Mouse (Mus musculus): ENCODE measurements around the gene Sppl3.
"Not testable (repeated sequence)": the region's sequence is repeated elsewhere in the genome, so short reads cannot be mapped to it uniquely, and the experiment has no call there.

Sppl3 gene

GRCm38 (mm10) chr5:115074749-115075148 is 63.8 kb downstream of the Sppl3 start:
- no peak for DNase-seq (ENCODE audit: low spot score in 2 of 2)

GRCm38 (mm10) chr5:115076144-115076901 is 65.4 kb downstream of the Sppl3 start:
- DNase-seq (ENCODE audit: low spot score in 2 of 2) = peak in 1 of 2 experiments; percentile 69

GRCm38 (mm10) chr5:115081636-115082035 is 70.7 kb downstream of the Sppl3 start:
- DNase-seq (ENCODE audit: low spot score in 2 of 2) = no peak

- no peak for DNase-seq (ENCODE audit: low spot score in 2 of 2)
These were observed 72.6 kb downstream of the Sppl3 start for GRCm38 (mm10) chr5:115083492-115083891.

- DNase-seq (ENCODE audit: low spot score in 2 of 2) = no peak
These were observed 74.7 kb downstream of the Sppl3 start for GRCm38 (mm10) chr5:115085675-115086074.

- no peak for DNase-seq (ENCODE audit: low spot score in 2 of 2)
These were observed 78.8 kb downstream of the Sppl3 start for GRCm38 (mm10) chr5:115089592-115090268.

- DNase-seq (ENCODE audit: low spot score in 2 of 2) = no peak
These were observed 80.1 kb downstream of the Sppl3 start for GRCm38 (mm10) chr5:115091015-115091414.

GRCm38 (mm10) chr5:115091776-115092175 is 80.8 kb downstream of the Sppl3 start:
- DNase-seq (ENCODE audit: low spot score in 2 of 2) = no peak

- DNase-seq (ENCODE audit: low spot score in 2 of 2) = no peak
These were observed 87.3 kb downstream of the Sppl3 start, which contains the start of gene Gm10401 for GRCm38 (mm10) chr5:115098195-115098594. Gene Gm10401, minus strand, starts transcription at chr5:115098295.

- DNase-seq (ENCODE audit: low spot score in 2 of 2) = no peak
These were observed 88.6 kb downstream of the Sppl3 start for GRCm38 (mm10) chr5:115099530-115099929.

GRCm38 (mm10) chr5:115099991-115100390 is 89.1 kb downstream of the Sppl3 start:
- DNase-seq (ENCODE audit: low spot score in 2 of 2) = no peak

GRCm38 (mm10) chr5:115100473-115100872 is 89.5 kb downstream of the Sppl3 start:
- no peak for DNase-seq (ENCODE audit: low spot score in 2 of 2)

- no peak for DNase-seq (ENCODE audit: low spot score in 2 of 2)
These were observed 91.3 kb downstream of the Sppl3 start for GRCm38 (mm10) chr5:115102231-115102630.

GRCm38 (mm10) chr5:115103253-115103652 is 92.3 kb downstream of the Sppl3 start:
- DNase-seq (ENCODE audit: low spot score in 2 of 2) = not testable (repeated sequence)

- DNase-seq (ENCODE audit: low spot score in 2 of 2) = no peak
These were observed 100.2 kb downstream of the Sppl3 start for GRCm38 (mm10) chr5:115111156-115111555.

GRCm38 (mm10) chr5:115113244-115113643 is 102.3 kb downstream of the Sppl3 start:
- DNase-seq (ENCODE audit: low spot score in 2 of 2) = no peak

GRCm38 (mm10) chr5:115114501-115114900 is 103.6 kb downstream of the Sppl3 start:
- no peak for DNase-seq (ENCODE audit: low spot score in 2 of 2)

GRCm38 (mm10) chr5:115116426-115116825 is 105.5 kb downstream of the Sppl3 start:
- no peak for DNase-seq (ENCODE audit: low spot score in 2 of 2)

- DNase-seq (ENCODE audit: low spot score in 2 of 2) = no peak
These were observed 106.5 kb downstream of the Sppl3 start for GRCm38 (mm10) chr5:115117467-115117866.

GRCm38 (mm10) chr5:115118961-115119570 is 108.1 kb downstream of the Sppl3 start, which contains the start of gene Acads:
Gene Acads, minus strand, starts transcription at chr5:115119346.
- peak; percentile 82 to 88 for DNase-seq (ENCODE audit: low spot score in 2 of 2)

- no peak for DNase-seq (ENCODE audit: low spot score in 2 of 2)
These were observed 110.0 kb downstream of the Sppl3 start for GRCm38 (mm10) chr5:115120978-115121377.

- DNase-seq (ENCODE audit: low spot score in 2 of 2) = no peak
These were observed 113.8 kb downstream of the Sppl3 start for GRCm38 (mm10) chr5:115124690-115125089.

Measured in urinary bladder, postnatal 4 days (tissue).